Mouse (Mus musculus) embryonic facial prominence, embryonic 14.5 days (tissue): ENCODE data around the gene 9930111J21Rik2. TPM values are rescaled to one million over a fixed set of nuclear protein-coding genes. Genes with fewer than 3 reads are reported as not detected.

ENCODE experiments used
- ATAC-seq: fragments of 200-750 bp; cut with Nextera tagmentation; 2 replicates; pipeline ENCODE4 v1.8.0; 2017; ENCODE audit warnings: low read depth, moderate number of reproducible peaks, moderate TSS enrichment
- DNase-seq: peaks from one replicate; pipeline ENCODE4 v3.0.0-alpha.2; 2015; ENCODE audit warnings: low spot score
- H3K27ac ChIP-seq: fragments of 300-500 bp; sonication (generic); replicated peaks from 2 replicates; pipeline ENCODE4 v1.5.1; 2014; ENCODE audit warnings: low read depth, mild to moderate bottlenecking, low read length, moderate library complexity
- H3K27me3 ChIP-seq: fragments of 300-500 bp; sonication (generic); replicated peaks from 2 replicates; pipeline ENCODE4 v1.6.1; 2014; ENCODE audit warnings: low read length; ENCODE audit not compliant: control insufficient read depth, insufficient read depth
- H3K36me3 ChIP-seq: fragments of 300-500 bp; sonication (generic); 2 replicates; pipeline ENCODE4 v1.6.1; 2014; ENCODE audit warnings: low read length, mixed read lengths; ENCODE audit not compliant: control insufficient read depth, insufficient read depth
- H3K4me1 ChIP-seq: fragments of 300-500 bp; sonication (generic); 2 replicates; pipeline ENCODE4 v1.6.1; 2014; ENCODE audit warnings: antibody characterized with exemption, low read length; ENCODE audit not compliant: control insufficient read depth, insufficient read depth
- H3K4me2 ChIP-seq: fragments of 300-500 bp; sonication (generic); 2 replicates; pipeline ENCODE4 v1.6.1; 2014; ENCODE audit warnings: low read depth, mild to moderate bottlenecking, low read length, moderate library complexity, mixed read lengths
- H3K4me3 ChIP-seq: fragments of 300-500 bp; sonication (generic); 2 replicates; pipeline ENCODE4 v1.5.1; 2014; ENCODE audit warnings: low read depth, mild to moderate bottlenecking, low read length
- H3K9ac ChIP-seq: fragments of 300-500 bp; sonication (generic); 2 replicates; pipeline ENCODE4 v1.6.1; 2014; ENCODE audit warnings: low read depth, mild to moderate bottlenecking, low read length, moderate library complexity, mixed read lengths
- H3K9me3 ChIP-seq: fragments of 300-500 bp; sonication (generic); 2 replicates; pipeline ENCODE4 v1.6.1; 2016; ENCODE audit warnings: low read length; ENCODE audit not compliant: control insufficient read depth
- WGBS: fragments of 180-500 bp; shearing (Covaris S2); extraction: QIAGEN DNeasy Blood & Tissue Kit; methylation state at CpG from one replicate; pipeline ENCODE4 v1.1.7; 2014; 5-methylcytosine and 5-hydroxymethylcytosine counted together
- polyA plus RNA-seq: library from polyadenylated mRNA; unstranded; fragments of >200 nt; fragmentation: Nextera tagmentation; extraction: Ambion mirVana; gene quantifications from 2 replicates; pipeline ENCODE4 v1.2.1, GENCODE M21; 2014

Gene 9930111J21Rik2
- polyA plus RNA-seq, 1 experiment from 2014 or later = 0.81 TPM

DNA sequence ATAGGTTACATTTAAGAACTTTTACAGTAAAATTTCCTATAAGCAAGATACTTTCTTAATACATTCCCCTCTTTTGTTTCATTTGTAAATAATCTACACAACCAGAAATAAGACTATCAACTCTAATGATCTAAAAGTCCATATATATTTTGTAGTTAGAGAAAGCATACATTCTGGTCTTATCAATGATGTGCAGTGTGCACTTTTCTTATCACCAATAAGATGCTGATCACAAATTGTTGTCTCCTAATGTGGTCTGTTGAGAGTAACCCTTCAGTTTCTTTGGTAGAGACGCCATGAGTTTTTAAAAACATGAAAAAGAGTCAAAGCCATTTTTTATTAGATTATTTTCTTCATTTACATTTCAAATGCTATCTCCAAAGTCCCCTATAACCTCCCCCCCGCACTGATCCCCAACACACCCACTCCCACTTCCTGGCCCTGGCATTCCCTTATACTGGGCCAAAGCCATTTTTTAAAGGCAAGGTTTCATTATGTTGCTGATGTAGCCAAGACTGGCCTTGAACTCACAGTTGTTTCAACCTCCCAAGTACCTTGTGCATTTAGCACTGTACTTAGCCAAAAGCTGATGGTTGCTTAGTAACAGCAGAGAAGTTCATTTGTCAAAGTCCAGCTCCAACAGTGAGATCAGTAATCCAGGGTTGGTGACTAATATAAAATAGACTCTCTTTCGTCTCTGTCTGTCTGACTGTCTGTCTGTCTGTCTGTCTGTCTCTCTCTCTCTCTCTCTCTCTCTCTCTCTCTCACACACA, 38.9 kb upstream of the 9930111J21Rik2 start:
- no peak for DNase-seq
- H3K4me2 ChIP-seq = no peak overlapping the region
- H3K27me3 ChIP-seq = no peaks in the 10 kb centered on the region
- no peak overlapping the region for H3K9ac ChIP-seq
- peaks cover 9% of the 10 kb centered on the region; the same call in 1 of the 2 replicates for H3K4me1 ChIP-seq
- H3K9me3 ChIP-seq = no peaks in the 10 kb centered on the region
- 79% methylated on average over 3 of the region's 3 CpGs for WGBS
- no peak overlapping the region for H3K27ac ChIP-seq
- H3K4me3 ChIP-seq = no peak overlapping the region
- no peaks in the 10 kb centered on the region for H3K36me3 ChIP-seq
- ATAC-seq = no peak

DNA sequence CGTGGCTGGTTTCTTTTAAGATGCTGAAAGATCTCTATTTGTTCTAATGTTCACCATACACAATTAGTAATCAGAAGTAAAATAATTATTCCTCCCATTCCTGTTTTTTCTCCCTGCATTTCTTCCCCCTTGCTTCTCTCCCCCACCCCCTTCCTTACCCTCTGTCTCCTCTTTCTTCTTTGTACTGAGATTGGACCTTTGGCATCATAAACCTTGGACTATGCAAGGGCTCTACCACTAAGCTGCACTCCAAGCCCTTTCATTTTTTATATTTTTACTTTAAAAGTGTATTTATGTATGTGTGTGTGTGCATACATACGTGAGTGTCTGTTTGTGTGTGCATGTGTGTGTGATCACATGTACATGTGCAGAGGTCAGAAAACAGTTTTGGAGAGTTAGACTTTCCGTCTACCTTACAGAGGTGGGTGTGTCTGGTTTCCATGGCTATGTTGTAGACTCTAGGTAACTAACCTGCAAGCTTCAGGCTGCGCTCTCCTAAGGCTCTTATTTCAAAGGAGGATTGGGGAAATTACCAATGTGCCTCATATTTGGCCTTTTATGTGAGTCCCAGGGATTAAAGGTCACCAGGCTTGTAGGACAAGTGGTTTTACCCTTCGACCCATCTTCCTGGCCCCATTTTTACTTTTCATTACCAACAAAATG, 38.1 kb upstream of the 9930111J21Rik2 start:
- Histone ChIP-seq H3K4me3 (no peak overlapping the region), H3K36me3 (no peaks in the 10 kb centered on the region), H3K9me3 (no peaks in the 10 kb centered on the region), H3K27ac (no peak overlapping the region), H3K27me3 (no peaks in the 10 kb centered on the region), H3K4me1 (peaks cover 9% of the 10 kb centered on the region; the same call in 1 of the 2 replicates), H3K9ac (no peak overlapping the region), H3K4me2 (no peak overlapping the region)
- 83% methylated on average over 5 of the region's 5 CpGs for WGBS
- ATAC-seq = no peak
- DNase-seq = no peak

DNA sequence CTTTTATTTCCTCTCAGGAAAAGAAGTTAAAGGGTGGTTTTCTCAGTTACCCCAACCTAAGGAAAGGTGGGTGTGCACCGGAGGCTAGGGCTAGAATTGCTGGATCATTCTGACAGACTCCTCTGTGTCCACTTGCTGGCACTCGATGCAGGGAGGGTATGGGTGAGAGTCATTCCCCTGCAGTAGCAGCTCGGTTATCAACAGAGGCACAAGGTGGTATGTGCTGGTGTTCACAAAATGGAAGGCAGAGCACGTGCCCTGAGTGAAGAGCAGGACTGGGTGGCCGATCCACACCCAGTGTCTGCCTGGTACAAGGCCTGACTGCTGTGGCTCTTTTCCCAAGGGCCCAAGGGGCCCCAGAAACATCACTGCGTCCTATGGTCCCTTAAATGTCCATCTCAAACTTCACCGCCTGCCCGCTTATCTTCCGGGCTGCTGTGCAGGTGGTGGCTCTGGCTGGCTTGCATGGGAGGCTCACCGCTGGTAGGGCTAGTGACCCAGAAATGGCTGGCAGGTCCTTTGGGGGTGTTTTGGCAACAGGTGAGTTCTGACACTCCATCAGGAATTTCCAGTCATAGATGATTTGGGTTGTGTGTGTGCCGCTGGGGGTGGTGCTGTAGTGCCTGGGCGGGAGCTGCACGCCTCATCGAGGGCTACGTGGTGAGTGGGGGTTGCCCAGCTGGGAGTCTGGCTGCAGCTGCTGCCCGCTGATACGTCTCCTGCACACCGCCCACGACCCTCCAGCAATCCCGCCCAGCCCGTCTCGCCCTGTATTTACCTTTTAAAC, 37.0 kb upstream of the 9930111J21Rik2 start:
- Histone ChIP-seq H3K27me3 (no peaks in the 10 kb centered on the region), H3K4me3 (peak overlapping the region; percentile 15; the same call in 1 of the 2 replicates), H3K27ac (no peak overlapping the region), H3K36me3 (no peaks in the 10 kb centered on the region), H3K9ac (no peak overlapping the region), H3K4me1 (peaks cover 9% of the 10 kb centered on the region; the same call in 1 of the 2 replicates), H3K4me2 (peak overlapping the region; percentile 45), H3K9me3 (no peaks in the 10 kb centered on the region)
- WGBS = 45% methylated on average over 18 of the region's 22 CpGs
- ATAC-seq (peak; percentile 79), DNase-seq (peak; percentile 56)

DNA sequence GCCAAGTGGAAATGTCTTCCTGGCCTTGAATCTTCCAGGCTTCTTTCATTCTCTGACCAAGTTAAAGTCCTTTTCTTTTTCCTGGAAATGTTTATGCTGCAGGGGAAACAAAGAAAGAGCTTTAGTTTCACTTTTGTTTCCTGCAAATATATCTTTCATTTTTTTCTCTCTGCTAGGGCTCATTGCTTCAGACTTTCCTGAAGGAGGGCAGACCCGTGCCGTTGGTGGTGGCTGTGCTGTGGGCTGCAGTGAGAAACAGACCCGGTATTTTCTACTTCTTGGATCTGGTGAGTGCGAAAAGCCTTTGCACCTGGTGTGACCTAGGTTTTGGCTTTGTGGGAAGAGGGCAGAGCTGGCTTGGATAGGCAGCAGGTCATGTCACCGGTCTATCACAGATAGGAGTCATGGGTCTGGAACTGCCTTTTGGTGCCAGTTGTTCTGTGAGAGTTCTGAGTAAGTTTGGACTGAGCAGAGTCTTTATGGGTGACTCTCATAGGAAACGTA, 35.9 kb upstream of the 9930111J21Rik2 start:
- H3K27me3 ChIP-seq = no peaks in the 10 kb centered on the region
- no peak overlapping the region for H3K4me2 ChIP-seq
- H3K4me3 ChIP-seq = no peak overlapping the region
- no peak overlapping the region for H3K27ac ChIP-seq
- no peaks in the 10 kb centered on the region for H3K9me3 ChIP-seq
- 76% methylated on average over 6 of the region's 6 CpGs for WGBS
- no peaks in the 10 kb centered on the region for H3K36me3 ChIP-seq
- H3K9ac ChIP-seq = no peak overlapping the region
- no peak for ATAC-seq
- H3K4me1 ChIP-seq = peaks cover 9% of the 10 kb centered on the region; the same call in 1 of the 2 replicates
- DNase-seq = no peak

DNA sequence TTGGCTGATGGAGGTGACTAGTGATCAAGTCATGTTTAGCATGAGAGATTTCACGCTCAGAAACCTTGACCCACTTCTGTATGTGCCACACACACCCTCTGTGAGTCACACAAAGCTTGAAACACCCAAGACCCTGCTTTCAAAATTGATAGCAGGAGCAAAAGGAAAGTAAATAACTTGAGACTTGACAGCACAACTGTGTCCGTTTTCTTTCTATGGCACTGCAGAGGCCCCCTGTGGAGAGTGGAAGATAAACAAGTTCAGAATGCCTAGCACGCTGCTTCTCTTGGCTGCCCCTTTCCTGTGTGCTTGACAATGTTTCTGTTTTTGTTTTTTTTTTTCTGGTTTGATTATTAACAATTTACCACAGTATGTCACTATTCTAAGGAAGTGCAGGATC, 33.8 kb upstream of the 9930111J21Rik2 start:
- no peak for ATAC-seq
- Histone ChIP-seq H3K9me3 (no peaks in the 10 kb centered on the region), H3K27me3 (no peaks in the 10 kb centered on the region), H3K36me3 (no peaks in the 10 kb centered on the region), H3K4me3 (no peak overlapping the region), H3K9ac (no peak overlapping the region), H3K27ac (no peak overlapping the region), H3K4me1 (peaks cover 9% of the 10 kb centered on the region; the same call in 1 of the 2 replicates), H3K4me2 (no peak overlapping the region)
- no peak for DNase-seq
- 56% methylated on average over 3 of the region's 3 CpGs for WGBS

DNA sequence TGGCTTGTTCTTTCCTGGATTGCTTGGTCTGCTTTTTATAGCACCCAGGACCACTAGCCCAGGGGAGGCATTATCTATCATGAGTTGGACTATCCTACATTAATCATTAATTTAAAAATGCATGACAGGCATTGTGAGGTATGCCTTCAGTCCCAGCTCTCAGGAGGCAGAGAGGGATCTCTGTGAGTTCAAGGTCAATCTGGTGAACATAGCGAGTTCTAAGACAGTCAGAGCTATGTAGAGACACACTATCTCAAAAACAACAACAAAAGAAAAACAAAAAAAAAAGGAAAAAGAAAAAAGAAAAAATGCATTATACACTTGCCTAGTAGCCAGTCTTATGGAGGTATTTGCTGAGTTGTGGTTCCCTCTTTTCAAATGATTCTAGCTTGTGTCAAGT, 33.3 kb upstream of the 9930111J21Rik2 start:
- DNase-seq (no peak), ATAC-seq (no peak)
- Histone ChIP-seq H3K4me3 (no peak overlapping the region), H3K27ac (no peak overlapping the region), H3K27me3 (no peaks in the 10 kb centered on the region), H3K4me1 (peaks cover 9% of the 10 kb centered on the region; the same call in 1 of the 2 replicates), H3K4me2 (no peak overlapping the region), H3K9ac (no peak overlapping the region), H3K36me3 (no peaks in the 10 kb centered on the region), H3K9me3 (no peaks in the 10 kb centered on the region)
- WGBS = 72% methylated on average over 1 of the region's 1 CpGs

DNA sequence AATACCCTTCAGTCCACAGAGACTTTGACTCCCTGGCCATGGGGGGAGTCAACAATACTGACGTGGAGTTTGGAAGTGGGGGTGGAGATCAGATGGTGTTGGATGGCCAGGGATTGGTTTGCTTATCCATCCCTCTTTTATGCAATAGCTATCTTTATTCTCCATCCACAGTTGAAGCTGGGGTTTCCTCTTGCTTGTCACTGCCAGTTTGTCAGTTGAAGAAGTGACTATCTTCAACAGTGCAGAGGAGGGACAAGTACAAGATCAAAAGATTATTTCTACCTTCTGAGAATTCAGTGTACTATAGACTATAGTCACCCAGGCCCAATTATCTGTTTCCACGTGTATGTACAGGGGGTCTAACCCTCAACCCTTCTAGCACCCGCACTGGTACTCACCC, 32.8 kb upstream of the 9930111J21Rik2 start:
- no peak for DNase-seq
- peaks cover 9% of the 10 kb centered on the region; the same call in 1 of the 2 replicates for H3K4me1 ChIP-seq
- WGBS = 74% methylated on average over 3 of the region's 3 CpGs
- no peak overlapping the region for H3K9ac ChIP-seq
- H3K27me3 ChIP-seq = no peaks in the 10 kb centered on the region
- H3K27ac ChIP-seq = no peak overlapping the region
- H3K4me2 ChIP-seq = no peak overlapping the region
- no peak for ATAC-seq
- no peaks in the 10 kb centered on the region for H3K36me3 ChIP-seq
- H3K9me3 ChIP-seq = no peaks in the 10 kb centered on the region
- H3K4me3 ChIP-seq = no peak overlapping the region

DNA sequence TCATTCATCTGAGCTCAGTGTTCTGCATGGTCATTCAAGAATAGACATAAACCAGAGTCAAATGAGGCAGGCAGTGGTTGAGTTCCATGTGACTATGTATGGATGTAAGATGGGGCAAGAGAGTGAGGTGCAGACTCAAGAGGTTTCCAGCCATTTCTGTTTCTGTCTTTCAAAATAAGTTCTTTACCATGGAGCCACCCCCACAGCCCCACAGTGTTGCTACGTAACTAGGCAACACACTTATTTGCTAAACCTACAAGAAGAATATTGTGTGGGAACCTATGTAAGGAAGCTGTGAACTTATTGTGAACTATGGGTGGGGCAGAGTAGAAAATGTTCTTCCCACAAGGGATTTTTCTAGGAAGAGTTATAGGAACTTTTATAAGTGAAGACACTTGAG, 32.1 kb upstream of the 9930111J21Rik2 start:
- WGBS = 87% methylated on average over 1 of the region's 1 CpGs
- no peaks in the 10 kb centered on the region for H3K36me3 ChIP-seq

More for the DNA sequence above, 32.1 kb upstream of the 9930111J21Rik2 start:
- ATAC-seq (no peak), DNase-seq (no peak)
- Histone ChIP-seq H3K4me2 (no peak overlapping the region), H3K4me1 (peaks cover 5% of the 10 kb centered on the region; the same call in 1 of the 2 replicates), H3K27ac (no peak overlapping the region), H3K27me3 (no peaks in the 10 kb centered on the region), H3K9ac (no peak overlapping the region), H3K4me3 (no peak overlapping the region), H3K9me3 (no peaks in the 10 kb centered on the region)
